Mouse (Mus musculus) adrenal gland, adult 8-10 months (tissue): ENCODE results near the gene Vmn1r93. TPM values are rescaled to one million over a fixed set of nuclear protein-coding genes. Genes with fewer than 3 reads are reported as not detected.
"Not testable (repeated sequence)": the region's sequence is repeated elsewhere in the genome, so short reads cannot be mapped to it uniquely, and the experiment has no call there.

Source experiments
- DNase-seq: peaks from one replicate; pipeline ENCODE4 v3.0.0; 2022
- total RNA-seq, 4 experiments: library from RNA; stranded (reverse); gene quantifications; 2 replicates each; pipeline ENCODE4 v1.2.4; 2022

Vmn1r93 gene
- total RNA-seq = not detected

DNA sequence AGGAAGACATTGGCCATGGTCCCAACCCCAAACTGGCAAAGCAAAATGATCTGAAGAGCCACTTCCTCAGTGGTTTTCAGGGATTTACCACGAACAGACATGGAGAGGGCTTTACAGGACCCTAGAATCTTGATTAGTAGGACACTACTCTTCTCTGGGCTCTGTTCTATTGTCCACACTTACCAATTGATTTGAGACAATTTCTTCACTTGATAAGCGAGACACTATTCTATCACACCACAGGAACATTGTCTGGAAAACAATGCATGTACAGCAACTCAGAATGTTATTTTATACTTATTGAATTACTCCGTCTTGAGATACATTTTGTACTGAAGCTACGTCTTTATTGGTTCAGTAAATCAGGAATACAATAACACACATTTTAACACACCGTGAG, at the start of gene Vmn1r93:
Vmn1r93 (minus strand) TSS at position 101 of the 400 bp plus-strand sequence.
- not testable (repeated sequence) for DNase-seq

DNA sequence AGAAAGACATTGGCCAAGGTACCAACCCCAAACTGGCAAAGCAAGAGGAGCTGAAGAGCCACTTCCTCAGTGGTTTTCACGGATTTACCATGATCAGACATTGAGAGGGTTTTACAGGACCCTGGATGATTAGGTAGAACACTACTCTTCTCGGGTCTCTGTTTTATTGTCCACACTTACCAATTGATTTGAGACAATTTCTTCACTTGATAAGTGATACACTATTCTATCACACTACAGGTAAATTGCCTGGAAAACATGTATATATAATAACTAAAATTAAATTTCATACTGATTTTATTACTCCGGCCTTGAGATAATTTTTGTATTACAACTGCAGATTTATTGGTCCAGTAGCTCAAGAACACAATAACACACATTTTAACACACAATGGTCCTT, 29.4 kb upstream of the Vmn1r93 start, which contains the start of gene Vmn1r94:
Vmn1r94 (minus strand) TSS at position 101 of the 400 bp plus-strand sequence.
- not testable (repeated sequence) for DNase-seq

DNA sequence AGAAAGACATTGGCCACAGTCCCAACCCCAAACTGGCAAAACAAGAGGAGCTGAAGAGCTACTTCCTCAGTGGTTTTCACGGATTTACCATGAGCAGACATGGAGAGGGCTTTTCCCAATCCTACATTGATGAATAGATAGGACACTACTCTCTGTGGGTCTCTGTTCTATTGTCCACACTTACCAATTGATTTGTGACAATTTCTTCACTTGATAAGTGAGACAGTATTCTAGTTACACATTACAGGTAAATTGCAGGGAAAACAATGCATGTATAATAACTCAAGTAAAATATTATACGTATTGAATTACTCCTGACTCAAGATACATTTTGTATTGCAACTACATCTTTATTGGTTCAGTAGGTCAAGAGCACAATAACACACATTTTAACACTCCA, 16.4 kb downstream of the Vmn1r93 start, which contains the start of gene Gm16442:
Gm16442 (minus strand) TSS at position 101 of the 400 bp plus-strand sequence.
- not testable (repeated sequence) for DNase-seq

DNA sequence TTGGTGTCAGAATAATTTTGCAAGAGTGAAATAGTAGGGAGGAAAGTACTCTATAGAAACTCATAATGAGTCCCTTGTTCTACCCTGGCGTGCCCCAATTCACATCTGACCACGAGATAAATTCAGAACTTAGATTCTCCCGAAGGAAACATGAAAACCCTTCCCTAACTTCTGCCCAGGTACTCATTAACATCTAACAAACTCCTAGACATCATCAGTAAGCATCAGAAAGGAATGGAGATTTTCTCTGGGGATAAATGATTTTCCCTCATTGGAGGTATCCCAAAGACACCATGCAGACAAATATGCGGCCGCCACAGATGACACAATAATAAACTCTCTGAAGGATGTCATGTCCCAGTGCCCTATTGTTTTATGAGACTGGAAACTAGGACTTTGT, 39.5 kb downstream of the Vmn1r93 start, which contains the start of gene Vmn1r91:
Vmn1r91 (plus strand) TSS at position 301 of the 400 bp plus-strand sequence.
- not testable (repeated sequence) for DNase-seq

Other genes starting within 250 kb of the Vmn1r93 start
- gene Pvr, start 217.9 kb downstream of the Vmn1r93 start, total RNA-seq = 10 to 100 TPM; 20.6 to 34.2 (median 24.5) TPM
- not detected for gene Igsf23, start 188.3 kb downstream of the Vmn1r93 start, total RNA-seq
- not detected for gene Ceacam20, start 173.7 kb downstream of the Vmn1r93 start, total RNA-seq
- gene Nlrp9b, start 147.6 kb downstream of the Vmn1r93 start, total RNA-seq = not detected
- gene Vmn1r91, start 39.4 kb downstream of the Vmn1r93 start, total RNA-seq = not detected
- gene Gm16442, start 16.5 kb downstream of the Vmn1r93 start, total RNA-seq = not detected
- gene Vmn1r94, start 29.3 kb upstream of the Vmn1r93 start, total RNA-seq = not detected
- not detected for gene Vmn1r95, start 54.6 kb upstream of the Vmn1r93 start, total RNA-seq
- gene Gm6164, start 66.5 kb upstream of the Vmn1r93 start, total RNA-seq = not detected
- gene Gm4498, start 94.7 kb upstream of the Vmn1r93 start, total RNA-seq = not detected
- gene Gm5890, start 123.7 kb upstream of the Vmn1r93 start, total RNA-seq = not detected
- gene Gm4133, start 195.0 kb upstream of the Vmn1r93 start, total RNA-seq = not detected
- gene Gm5728, start 236.3 kb upstream of the Vmn1r93 start, total RNA-seq = not detected